Mouse (Mus musculus) lung, adult 2 months (tissue): ENCODE measurements around the gene Rpl21.

Source experiments
- CTCF ChIP-seq: fragments of 200-500 bp; IDR thresholded peaks from 2 replicates; pipeline ENCODE4 v1.5.1; 2011; ENCODE audit warnings: mild to moderate bottlenecking, low read length, control low read depth; ENCODE audit not compliant: insufficient read depth
- POLR2A ChIP-seq: fragments of 200-500 bp; IDR thresholded peaks from 2 replicates; pipeline ENCODE4 v1.6.1; 2011; ENCODE audit warnings: low read depth, mild to moderate bottlenecking, control low read depth, low read length, borderline replicate concordance; ENCODE audit errors: extremely low read depth

DNA sequence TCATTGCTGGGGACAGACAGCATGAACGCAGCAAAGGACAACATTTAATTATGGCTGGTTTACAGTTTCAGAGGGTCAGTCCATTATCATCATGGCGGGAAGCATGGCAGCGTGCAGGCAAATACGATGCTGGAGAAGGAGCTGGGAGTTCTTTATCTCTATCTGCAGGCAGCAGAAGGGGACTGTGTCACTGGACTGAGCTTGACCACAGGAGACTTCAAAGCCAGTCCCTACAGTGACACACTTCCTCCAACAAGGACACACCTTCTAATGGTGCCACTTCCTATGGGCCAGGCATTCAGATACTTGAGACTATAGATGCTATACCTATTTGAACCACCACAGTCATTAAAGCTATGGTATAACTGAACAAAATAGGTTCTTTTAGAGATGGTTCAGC lies 17.3 kb upstream of the Rpl21 start:
- TF ChIP-seq CTCF (no peak), POLR2A (no peak)
